ENCODE assay signal across 20 mouse cellular contexts in the genomic region with DNA sequence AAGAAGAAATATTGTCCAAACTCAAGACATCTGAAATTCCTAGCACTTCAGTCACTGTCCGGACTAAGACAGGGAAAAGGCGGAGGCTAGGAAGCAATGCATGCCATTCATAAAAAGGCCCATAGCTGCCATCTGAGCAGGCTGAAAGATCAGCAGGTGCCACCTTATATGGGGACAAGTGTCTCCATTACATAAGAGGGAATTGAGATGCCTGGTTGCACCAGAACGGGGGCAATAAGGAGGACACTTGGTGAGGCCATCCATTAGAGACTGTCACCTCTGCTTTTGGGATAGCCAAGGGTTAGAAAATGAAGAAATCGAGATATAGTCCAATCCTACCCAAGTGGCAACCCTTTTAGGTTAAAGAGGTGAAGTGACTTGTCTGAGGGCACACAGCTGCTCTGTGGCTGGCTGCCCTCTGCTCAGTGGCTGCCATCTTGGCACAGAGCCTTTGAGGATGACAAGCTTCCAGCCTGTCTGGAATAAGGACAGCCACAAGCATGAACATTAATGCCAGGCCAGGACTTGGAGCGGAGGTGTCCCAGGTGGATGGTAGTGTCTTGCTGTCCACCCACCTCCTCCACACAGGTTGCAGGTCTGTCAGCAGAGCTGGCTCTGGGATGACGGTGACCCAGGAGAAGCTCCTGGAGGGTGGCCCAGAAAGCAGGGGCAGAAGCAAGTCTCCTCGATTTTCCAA. TPM values are rescaled to one million over a fixed set of nuclear protein-coding genes. Genes with fewer than 3 reads are reported as not detected.
A peak's percentile ranks its signal among the peaks of the same experiment; 100 is the strongest.
DNase-seq lines count a peak whose midpoint lies in the region; ATAC-seq and TF ChIP-seq lines count a peak whose summit lies in the region.
"Had no signal": no experiment of that assay in that cellular context is flagged by ENCODE, and none has a peak within 500 bp of the region (broad histone marks: within the 10 kb centered on the region; RNA-seq: fewer than 3 reads in every experiment).

No protein-coding gene starts in this region.

- H3K36me3 ChIP-seq in hindbrain, postnatal 0 days (ENCODE audit: insufficient read depth, low read length), result 0 out of 2 replicates have a peak, but pooled peaks cover 8% of the 10 kb centered on the region
- no peaks in the 10 kb centered on the region for H3K36me3 ChIP-seq in hindbrain, embryonic 13.5 days
- H3K36me3 ChIP-seq: hindbrain, embryonic 15.5 days; lung, embryonic 15.5 days had no signal

- H3K4me2 ChIP-seq in hindbrain, postnatal 0 days (ENCODE audit: low read depth, low read length), result no peak overlapping the region
- H3K4me2 ChIP-seq in hindbrain, embryonic 13.5 days, result no peak overlapping the region
- H3K4me2 ChIP-seq: hindbrain, embryonic 15.5 days; lung, embryonic 15.5 days had no signal

- ATAC-seq in hindbrain, postnatal 0 days, result no peak
- no peak for ATAC-seq in hindbrain, embryonic 13.5 days (ENCODE audit: low FRiP score)
- ATAC-seq: activated CD4-positive, CD25-positive, alpha-beta regulatory T cell, adult 4 months; intestine, postnatal 0 days; Patski had no signal

- 86% methylated on average over 7 of the region's 7 CpGs for WGBS in hindbrain, postnatal 0 days
- WGBS in hindbrain, embryonic 13.5 days, result 93% methylated on average over 7 of the region's 7 CpGs

- no peaks in the 10 kb centered on the region for H3K9me3 ChIP-seq in hindbrain, postnatal 0 days (ENCODE audit: low read length)
- no peaks in the 10 kb centered on the region for H3K9me3 ChIP-seq in hindbrain, embryonic 13.5 days
- H3K9me3 ChIP-seq: hindbrain, embryonic 15.5 days; lung, embryonic 15.5 days had no signal

- H3K4me1 ChIP-seq in hindbrain, postnatal 0 days (ENCODE audit: insufficient read depth, low read length), result no peaks in the 10 kb centered on the region
- no peaks in the 10 kb centered on the region for H3K4me1 ChIP-seq in hindbrain, embryonic 13.5 days (replicated peaks)
- H3K4me1 ChIP-seq: hindbrain, embryonic 15.5 days; lung, embryonic 15.5 days had no signal

- no peak overlapping the region for H3K9ac ChIP-seq in hindbrain, postnatal 0 days (replicated peaks; ENCODE audit: low read length)
- no peak overlapping the region for H3K9ac ChIP-seq in hindbrain, embryonic 13.5 days
- H3K9ac ChIP-seq: hindbrain, embryonic 15.5 days; lung, embryonic 15.5 days had no signal

- H3K27ac ChIP-seq in hindbrain, postnatal 0 days, result no peak overlapping the region
- H3K27ac ChIP-seq in hindbrain, embryonic 13.5 days, result no peak overlapping the region
- H3K27ac ChIP-seq: hindbrain, embryonic 15.5 days; lung, embryonic 15.5 days had no signal

- no peak for TF ChIP-seq CTCF in hindbrain, postnatal 0 days (IDR thresholded peaks at IDR 0.05; ENCODE audit: low read depth)

- H3K27me3 ChIP-seq in hindbrain, postnatal 0 days (ENCODE audit: insufficient read depth, low read length), result no peaks in the 10 kb centered on the region
- H3K27me3 ChIP-seq in hindbrain, embryonic 13.5 days, result 0 out of 2 replicates have a peak, but pooled peaks cover 3% of the 10 kb centered on the region
- H3K27me3 ChIP-seq: hindbrain, embryonic 15.5 days; lung, embryonic 15.5 days had no signal

- peak; percentile 18 for DNase-seq in hindbrain, postnatal 0 days (ENCODE audit: low spot score)
- peak; percentile 63 for DNase-seq in cerebellum, adult 11 months
- DNase-seq in cerebellum, adult 9-10 months, result peak; percentile 79
- DNase-seq in gastrocnemius, postnatal 10 days, result peak; percentile 35
- DNase-seq in lung, postnatal 4 days, result no peak
- DNase-seq in right cerebral cortex, postnatal 14 days, result no peak
- no peak for DNase-seq in adipocyte (ENCODE audit: low spot score)
- DNase-seq: kidney, postnatal 14 days; midbrain, embryonic 14.5 days; right cerebral cortex, postnatal 4 days; thymus, postnatal 36 days had no signal

- no peak overlapping the region for H3K4me3 ChIP-seq in hindbrain, postnatal 0 days (ENCODE audit: low read length)
- H3K4me3 ChIP-seq in hindbrain, embryonic 13.5 days, result no peak overlapping the region
- H3K4me3 ChIP-seq: hindbrain, embryonic 15.5 days; lung, embryonic 15.5 days had no signal

RNA-seq across cellular contexts. Expression of gene Cebpe, which starts 8.8 kb away (rescaled TPM):
- total RNA-seq in hindbrain, postnatal 0 days (2014; rRNA removed), result not detected in 2 replicates
- polyA plus RNA-seq in hindbrain, postnatal 0 days (2015; fragmentation: Nextera tagmentation; extraction: Ambion mirVana), result not detected in 2 replicates
- polyA plus RNA-seq in hindbrain, embryonic 13.5 days (2015; fragmentation: Nextera tagmentation; extraction: Ambion mirVana), result not detected in 2 replicates
- total RNA-seq in gastrocnemius, postnatal 10 days (2021), result under 1 TPM in 1 of 2 experiments, not detected in 1; 0.50 TPM
- total RNA-seq: left cerebral cortex, postnatal 10 days had no signal
- polyA plus RNA-seq: activated CD4-positive, CD25-positive, alpha-beta regulatory T cell, adult 4 months; heart, postnatal 0 days; hindbrain, embryonic 15.5 days; intestine, postnatal 0 days; lung, embryonic 15.5 days; midbrain, embryonic 14.5 days; Patski had no signal

RNA-seq across cellular contexts. Expression of gene Gm29776, which starts 22.2 kb away (rescaled TPM):
- total RNA-seq in hindbrain, postnatal 0 days (2014; rRNA removed), result 0.31 and 0.61 TPM in 2 replicates
- polyA plus RNA-seq in hindbrain, postnatal 0 days (2015; fragmentation: Nextera tagmentation; extraction: Ambion mirVana), result 0.26 and 0.28 TPM in 2 replicates
- polyA plus RNA-seq in hindbrain, embryonic 13.5 days (2015; fragmentation: Nextera tagmentation; extraction: Ambion mirVana), result 0.18 and 0.34 TPM in 2 replicates
- total RNA-seq in gastrocnemius, postnatal 10 days (2021), result not detected
- total RNA-seq: neutrophil, adult 5-6 weeks had no signal
- polyA plus RNA-seq: activated CD4-positive, CD25-positive, alpha-beta regulatory T cell, adult 4 months; intestine, postnatal 0 days had no signal

RNA-seq across cellular contexts. Expression of gene Acin1, which starts 34.1 kb away (rescaled TPM):
- 101 and 118 TPM in 2 replicates for total RNA-seq in hindbrain, postnatal 0 days (2014; rRNA removed)
- polyA plus RNA-seq in hindbrain, postnatal 0 days (2015; fragmentation: Nextera tagmentation; extraction: Ambion mirVana), result 102 and 106 TPM in 2 replicates
- 155 and 169 TPM in 2 replicates for polyA plus RNA-seq in hindbrain, embryonic 13.5 days (2015; fragmentation: Nextera tagmentation; extraction: Ambion mirVana)
- 100 to 1,000 TPM in 1 of 2 experiments, 10 to 100 TPM in 1; 90.7 to 110 TPM for total RNA-seq in gastrocnemius, postnatal 10 days (2021)

RNA-seq across cellular contexts. Expression of gene 1700123O20Rik, which starts 34.8 kb away (rescaled TPM):
- 29.6 and 37.9 TPM in 2 replicates for total RNA-seq in hindbrain, postnatal 0 days (2014; rRNA removed)
- polyA plus RNA-seq in hindbrain, postnatal 0 days (2015; fragmentation: Nextera tagmentation; extraction: Ambion mirVana), result 64.1 and 67.7 TPM in 2 replicates
- polyA plus RNA-seq in hindbrain, embryonic 13.5 days (2015; fragmentation: Nextera tagmentation; extraction: Ambion mirVana), result 78.0 and 79.0 TPM in 2 replicates
- total RNA-seq in gastrocnemius, postnatal 10 days (2021), result 10 to 100 TPM; 16.2 to 16.9 TPM

Comparison
In these comparisons a context has a peak if more than half of its experiments do, and no peak if none do; other contexts are left out.
1. DNase-seq: peak in hindbrain, postnatal 0 days (single experiment), cerebellum, adult 11 months (single experiment), cerebellum, adult 9-10 months (single experiment) and gastrocnemius, postnatal 10 days (single experiment); none in lung, postnatal 4 days (0 of 2), right cerebral cortex, postnatal 14 days (single experiment) and adipocyte (single experiment).